Mouse (Mus musculus) gastrocnemius, postnatal 14 days (tissue): ENCODE data around the gene Ccdc187. TPM values are rescaled to one million over a fixed set of nuclear protein-coding genes. Genes with fewer than 3 reads are reported as not detected.
A peak's percentile ranks its signal among the peaks of the same experiment; 100 is the strongest.

ENCODE experiments used
- DNase-seq: peaks from one replicate; pipeline ENCODE4 v3.0.0; 2021; ENCODE audit warnings: mixed read lengths
- intact Hi-C: fragments of 180-260 bp; cut with DNase I; formaldehyde crosslinking; loops from one replicate; pipeline ENCODE4 v1.15.1; 2025; ENCODE audit warnings: low total_unique reads
- total RNA-seq, 2 experiments: library from RNA; stranded (reverse); gene quantifications; 2 replicates each; pipeline ENCODE4 v1.2.3; 2021

Gene Ccdc187
- total RNA-seq, 2 experiments from 2014 or later: 0.04 to 0.09 TPM

DNA sequence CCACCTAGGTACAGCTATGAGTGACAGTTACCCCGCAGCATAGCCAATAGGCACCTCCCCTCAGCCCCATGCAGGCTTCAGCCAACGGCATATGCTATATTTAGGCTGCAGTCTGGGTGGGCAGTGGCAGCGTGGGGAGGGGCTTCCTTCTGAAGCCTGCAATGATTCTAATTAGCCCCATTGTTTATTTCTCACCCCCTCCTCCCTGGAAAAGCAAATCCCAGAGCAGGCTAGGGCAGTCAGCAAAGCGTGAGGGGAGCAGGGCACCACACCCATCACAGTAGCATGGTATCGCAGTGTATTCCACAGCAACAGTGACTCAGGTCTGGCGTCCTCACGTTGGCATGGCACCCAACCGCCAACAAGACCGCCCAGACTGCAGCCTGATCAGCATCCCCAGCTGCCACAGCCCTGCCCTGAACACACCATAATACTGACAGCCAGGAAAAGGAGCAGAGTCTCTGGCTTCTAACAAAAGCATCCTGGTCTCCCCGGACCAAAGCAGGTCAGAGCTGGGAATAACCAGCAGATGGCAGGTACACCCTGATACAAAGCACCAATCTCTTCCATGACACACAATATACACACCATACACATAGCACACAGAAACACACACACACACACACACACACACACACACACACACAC lies 4.0 kb upstream of the Ccdc187 start:
- intact Hi-C loops: no loop called here
- DNase-seq: no peak

DNA sequence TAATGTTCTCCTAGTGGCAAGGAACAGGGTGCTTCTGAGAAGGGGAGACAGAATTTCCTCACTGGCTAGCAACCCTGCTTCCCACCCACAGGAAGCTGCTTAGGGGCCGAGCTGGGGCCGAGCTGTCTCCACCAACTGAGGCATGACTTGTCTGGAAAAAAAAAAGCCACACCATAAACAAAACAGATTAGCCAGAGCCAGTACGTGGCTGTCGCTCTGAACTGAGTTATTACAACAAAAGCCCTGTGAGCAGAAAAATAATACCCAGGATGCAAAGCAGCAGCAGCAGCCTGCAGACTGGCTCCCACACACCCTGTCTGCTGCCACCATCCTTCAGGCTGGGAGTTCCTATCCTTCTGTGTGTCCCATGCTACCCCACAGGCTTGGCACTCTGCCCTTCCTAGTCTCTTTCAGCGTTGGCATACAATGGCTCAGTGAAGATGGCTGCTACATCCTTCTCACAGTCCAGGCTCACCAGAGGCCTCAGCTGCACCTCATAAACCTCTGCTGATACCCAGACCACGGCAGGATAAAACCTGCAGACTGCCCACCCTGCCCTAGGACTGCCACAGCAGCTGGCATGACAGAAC lies 2.3 kb upstream of the Ccdc187 start:
- DNase-seq: no peak
- intact Hi-C loops: no loop called here

DNA sequence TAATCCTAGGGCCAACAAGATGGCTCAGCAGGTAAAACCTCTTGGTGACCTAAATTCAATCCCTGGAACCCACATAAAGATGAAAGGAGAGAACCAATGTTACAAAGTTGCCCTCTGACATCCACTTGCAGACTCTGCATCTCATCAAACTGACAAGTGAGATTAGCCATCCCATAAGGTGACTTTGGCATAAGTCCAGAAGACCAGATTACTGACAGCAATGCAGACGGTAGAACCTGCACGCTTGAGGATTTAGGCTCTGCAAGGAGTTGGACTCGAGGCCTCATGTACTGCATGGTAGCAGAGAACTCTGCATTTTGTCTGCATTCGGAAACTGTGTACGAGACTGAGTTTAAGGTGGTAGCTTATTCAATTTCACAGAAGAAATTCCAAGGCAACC lies 4.2 kb downstream of the Ccdc187 start:
- intact Hi-C loops: no loop called here
- no peak for DNase-seq

DNA sequence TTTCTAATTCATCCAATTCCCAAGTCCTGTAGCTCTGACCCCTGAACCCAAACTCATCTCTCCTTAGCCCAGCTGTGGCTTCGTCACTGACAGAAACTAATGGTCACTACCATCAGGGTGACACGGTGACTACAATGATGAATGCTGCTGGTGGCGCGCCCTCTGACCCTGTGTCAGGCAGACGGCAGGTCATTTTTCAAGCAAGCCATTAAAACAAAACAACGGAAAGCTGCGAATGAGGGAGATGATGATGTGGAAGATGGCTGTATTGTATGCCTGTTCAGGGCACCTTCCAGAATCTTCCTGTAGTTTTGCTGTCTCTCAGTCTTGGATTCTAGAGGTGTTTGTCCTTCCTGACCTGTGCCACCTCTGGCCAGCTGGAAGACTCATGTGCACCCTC lies 8.0 kb downstream of the Ccdc187 start:
- no peak for DNase-seq
- intact Hi-C loops: no loop called here

DNA sequence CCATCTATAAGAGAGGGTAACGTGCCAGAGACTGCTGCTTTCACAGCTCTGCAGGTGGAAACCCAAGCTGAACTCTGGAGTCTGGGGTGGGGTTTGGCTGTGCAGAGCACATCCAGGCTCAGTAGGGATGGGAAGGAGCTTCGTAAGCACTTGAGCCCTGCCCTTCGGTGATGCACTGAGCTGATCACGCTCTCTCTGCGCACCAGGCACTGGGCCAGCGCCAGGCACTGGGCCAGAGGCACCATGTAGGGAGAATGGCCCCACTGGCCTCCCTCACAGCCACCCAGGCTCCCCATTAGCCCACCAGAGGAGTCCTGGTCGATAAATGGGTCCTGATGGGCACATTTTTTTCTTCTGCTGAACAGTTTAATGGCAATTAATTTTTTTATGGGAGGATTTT lies 8.6 kb downstream of the Ccdc187 start:
- intact Hi-C loops: no loop called here
- peak; percentile 57 for DNase-seq

DNA sequence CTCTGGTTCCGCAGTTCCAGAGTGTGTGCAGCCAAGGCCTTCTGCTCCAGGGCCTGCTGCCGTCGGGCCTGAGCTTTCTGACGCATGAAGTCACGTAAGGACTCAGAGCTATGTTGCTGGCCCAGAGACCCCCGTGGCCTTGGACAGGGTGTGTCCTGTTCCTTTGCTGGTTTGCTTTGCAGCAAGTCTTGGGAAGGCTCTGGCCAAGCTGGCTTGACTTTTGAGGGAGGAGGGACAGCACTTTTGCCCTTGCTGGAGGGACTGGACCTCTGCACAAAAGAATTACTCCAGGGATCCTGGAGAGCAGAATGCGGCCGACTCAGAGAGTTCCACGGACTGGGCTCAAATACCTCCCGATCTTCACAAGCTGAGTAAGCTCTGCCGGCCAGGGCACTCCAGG lies 13.8 kb downstream of the Ccdc187 start:
- intact Hi-C loops: no loop called here
- peak; percentile 40 for DNase-seq

DNA sequence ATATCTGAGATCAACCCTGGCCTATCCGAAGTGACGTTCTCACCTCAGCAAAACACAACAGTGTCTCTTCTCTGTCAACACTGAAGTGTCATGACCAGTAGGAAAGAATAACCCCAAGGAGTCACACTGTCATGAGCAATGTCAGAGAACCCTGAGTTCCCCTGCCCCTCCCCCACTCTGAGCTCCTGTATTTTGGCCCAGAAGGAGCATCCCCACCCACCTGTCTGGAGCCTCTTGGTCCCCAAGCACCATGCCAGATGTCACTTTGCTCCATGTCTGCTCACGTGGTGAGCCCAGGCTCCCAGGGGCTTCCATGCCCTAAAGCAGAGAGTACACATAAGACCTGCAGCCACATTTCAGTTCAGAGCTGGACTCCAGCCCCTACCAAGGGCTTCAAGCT lies 14.6 kb downstream of the Ccdc187 start:
- intact Hi-C loops: loop anchor here (5.0 to 10.0 kb wide), 4 partner anchors 55 to 245 kb away; no protein-coding TSS in a partner anchor

DNA sequence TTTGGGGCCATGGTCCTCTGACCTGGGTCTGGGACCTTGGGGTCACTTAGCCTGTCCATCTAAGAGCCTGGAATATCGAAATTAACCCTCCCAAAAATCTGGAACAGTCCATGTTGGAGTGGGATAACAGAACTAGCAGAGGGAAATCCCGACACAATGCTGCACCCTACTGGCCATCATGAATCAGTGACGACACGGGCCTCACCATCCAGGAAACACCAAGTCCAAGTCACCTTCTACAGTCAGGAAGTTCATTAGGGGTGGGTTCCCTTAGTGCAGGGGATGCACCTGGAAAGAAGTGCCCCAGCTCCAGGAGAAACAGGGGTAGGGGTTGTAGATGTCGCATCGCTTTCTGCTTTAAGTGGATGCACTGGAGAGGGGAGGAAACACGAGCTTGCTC lies 20.7 kb downstream of the Ccdc187 start:
- peak; percentile 55 for DNase-seq
- intact Hi-C loops: loop anchor here (10.0 kb wide), 3 partner anchors 49 to 239 kb away; no protein-coding TSS in a partner anchor

More for the DNA sequence above, 14.6 kb downstream of the Ccdc187 start:
- no peak for DNase-seq

DNA sequence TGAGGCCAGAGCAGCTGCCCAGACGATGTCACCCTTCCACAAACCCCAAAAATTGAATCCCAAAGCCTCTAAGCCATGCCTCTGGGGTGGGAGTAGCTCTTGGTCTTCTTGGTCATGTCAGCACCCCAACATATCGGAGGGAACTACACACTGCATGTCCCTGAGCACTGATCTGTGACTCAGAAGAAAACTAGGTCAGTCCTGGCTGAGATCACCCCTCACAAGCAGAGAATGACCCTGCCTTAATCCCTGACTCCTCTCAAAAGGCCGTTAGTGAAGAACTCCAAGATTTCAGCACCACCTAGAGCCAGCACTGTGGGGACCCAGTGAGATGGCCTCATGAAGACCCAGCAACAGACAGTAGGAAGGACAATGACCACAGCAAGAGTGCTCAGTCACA lies 26.1 kb downstream of the Ccdc187 start:
- no peak for DNase-seq
- intact Hi-C loops: no loop called here

DNA sequence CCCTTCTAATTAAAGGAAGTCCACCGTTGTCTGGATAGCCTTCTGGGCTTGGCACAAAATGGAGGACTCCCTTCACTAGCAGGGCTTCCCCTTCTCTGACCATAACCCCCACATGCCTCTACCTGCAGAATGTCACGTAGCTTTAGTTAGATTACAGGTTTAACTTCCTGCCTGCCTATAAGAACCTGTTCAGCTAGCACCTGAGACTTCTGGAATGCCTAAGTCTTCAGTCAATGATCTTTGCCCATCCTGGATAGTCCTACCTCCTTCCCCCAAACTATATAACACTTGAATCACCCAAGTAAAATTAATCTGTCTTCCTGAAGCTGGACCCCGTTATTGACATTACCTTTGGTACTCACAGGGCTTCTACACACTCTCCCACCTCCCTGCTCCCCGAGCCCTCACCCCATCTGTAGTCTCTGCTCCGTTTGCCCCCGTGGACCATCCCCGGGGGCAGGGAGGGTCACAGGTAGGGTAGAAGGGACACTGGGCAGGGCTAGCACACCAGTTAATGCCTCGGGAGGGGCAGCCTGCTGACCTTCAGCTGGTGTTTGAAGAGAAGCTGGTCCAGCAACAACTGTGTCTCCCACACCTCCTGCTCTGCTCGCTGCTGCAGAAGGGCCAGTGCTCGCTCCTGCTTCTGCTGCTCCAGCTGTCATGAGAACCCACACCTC lies 28.2 kb downstream of the Ccdc187 start:
- no peak for DNase-seq
- intact Hi-C loops: no loop called here

DNA sequence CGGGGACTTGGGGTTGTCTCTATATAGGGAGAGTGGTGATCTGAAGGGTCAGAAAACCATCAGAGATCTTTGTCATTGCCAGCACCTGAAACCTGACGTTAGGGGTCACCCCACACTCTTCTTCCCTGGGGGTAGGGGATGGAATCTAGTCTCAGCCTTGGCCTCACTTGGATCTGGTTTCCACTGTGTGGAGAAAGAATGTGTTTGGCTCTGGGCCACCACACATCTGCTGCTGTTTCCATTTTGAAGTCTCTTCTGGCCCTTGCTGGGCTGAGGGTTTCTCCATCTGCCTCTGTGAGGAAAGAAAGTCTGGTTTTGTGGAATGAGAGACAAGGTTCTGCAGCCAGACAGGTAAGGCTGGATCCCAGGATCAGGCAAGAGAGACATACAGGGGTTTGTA lies 29.3 kb downstream of the Ccdc187 start:
- intact Hi-C loops: no loop called here
- DNase-seq: no peak

DNA sequence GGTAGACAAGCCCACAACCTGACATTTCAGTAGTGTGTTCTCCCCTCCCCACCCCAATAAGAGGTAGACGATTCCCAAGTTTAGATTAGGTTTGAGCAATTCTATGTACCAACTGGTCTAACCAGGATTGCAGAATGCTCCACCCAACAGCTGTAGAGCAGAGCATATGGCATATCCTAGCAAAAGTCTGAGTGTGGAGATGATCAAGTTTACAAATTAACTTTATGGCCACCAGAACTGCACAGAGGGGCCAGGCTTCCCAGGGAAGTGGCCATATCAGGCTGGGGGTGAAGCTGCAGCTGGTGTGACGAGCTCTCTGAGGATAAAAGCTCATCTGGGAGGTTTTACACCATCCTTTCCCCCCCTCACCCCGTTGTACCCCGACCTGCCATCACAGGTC lies 29.7 kb downstream of the Ccdc187 start:
- intact Hi-C loops: no loop called here
- DNase-seq: no peak

DNA sequence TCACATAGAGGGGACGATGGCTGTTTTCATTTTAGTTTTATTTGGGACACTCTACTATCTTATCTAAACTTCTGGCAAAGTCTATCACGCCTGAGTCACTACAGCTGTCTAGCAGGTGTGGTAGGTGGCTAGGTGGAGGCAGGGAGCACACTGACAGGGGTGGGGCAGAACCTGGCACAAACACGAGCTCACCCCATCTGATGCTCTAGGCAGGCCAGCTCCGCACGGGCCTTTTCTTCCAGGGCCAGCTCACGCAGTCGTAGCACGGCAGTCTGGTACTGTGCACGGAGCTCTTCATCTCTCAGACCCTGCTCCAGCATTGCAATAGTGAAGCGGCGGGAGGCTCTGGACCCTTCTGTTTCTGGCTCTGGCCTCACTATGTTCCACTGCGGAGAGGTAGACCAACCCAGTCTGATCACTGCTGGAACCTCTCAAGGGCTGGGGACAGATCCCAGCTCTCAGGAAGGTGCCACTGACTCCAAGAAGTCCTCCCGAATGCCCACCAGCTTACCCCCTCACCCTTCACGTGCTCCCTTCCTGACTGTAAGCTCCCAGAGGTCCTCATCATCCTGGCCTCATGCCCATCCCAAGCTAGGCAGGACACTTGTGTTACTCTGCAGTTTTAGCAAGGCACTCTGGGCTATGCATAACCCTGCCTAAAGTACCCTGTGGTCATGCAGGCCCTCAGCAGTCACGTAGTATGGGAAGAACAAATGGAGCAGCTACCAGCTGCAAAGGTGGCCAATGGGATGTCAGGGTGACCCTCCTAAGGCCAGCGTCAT lies 36.9 kb downstream of the Ccdc187 start:
- intact Hi-C loops: no loop called here
- DNase-seq: no peak

DNA sequence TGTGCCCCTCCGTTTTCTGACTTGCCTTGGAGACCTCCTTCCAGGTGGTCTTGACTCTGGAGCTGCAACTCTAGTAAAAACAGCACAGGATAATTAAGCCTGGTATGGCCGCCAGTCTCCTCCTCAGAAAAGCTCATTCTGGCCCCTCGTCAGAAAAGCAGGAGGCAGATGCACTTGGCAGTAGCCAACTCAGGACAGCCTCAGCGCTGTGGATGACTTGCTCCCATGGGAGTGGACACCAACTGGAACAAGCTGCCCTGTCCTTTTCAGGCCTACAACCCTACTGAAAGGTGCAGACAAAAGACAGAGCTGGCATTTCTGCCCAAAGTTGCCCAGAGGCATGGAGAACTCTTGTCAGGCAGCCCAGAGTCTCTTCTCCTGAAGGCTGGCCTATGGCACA lies 39.5 kb downstream of the Ccdc187 start:
- intact Hi-C loops: no loop called here

DNA sequence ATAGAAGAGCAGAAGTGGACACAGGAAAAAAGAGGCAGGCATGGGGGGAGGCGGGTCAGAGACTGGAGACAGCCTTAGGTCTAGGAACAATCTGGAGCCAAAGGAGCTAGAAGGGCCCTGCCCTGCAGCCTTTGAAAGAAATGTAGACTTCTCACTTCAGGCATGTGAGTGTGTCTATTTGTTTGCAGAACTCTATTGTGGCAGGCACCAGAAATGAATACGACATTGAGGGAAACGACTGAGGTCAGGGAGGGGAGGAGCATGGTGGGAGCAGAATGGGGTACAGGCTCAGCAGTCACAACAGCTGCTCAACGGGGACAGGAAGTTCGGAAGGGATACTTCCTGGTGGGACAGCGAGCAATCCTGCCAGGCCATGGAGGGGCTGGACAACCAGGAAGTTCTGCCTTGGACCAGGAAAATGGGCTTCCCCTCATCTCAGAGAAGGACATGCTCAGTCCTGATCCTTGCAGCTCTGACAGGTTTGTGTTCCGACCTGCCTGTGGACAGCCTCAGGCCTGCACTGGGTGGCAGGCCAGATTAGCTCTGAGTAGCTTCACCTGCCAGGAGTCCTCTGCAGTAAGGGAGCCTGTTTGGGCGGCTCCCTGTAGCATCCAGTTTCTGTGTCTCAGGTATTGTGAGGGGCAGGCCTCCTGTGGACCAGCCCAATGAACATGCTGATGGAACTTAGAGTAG lies 41.7 kb downstream of the Ccdc187 start:
- DNase-seq: no peak
- intact Hi-C loops: no loop called here

More for the DNA sequence above, 39.5 kb downstream of the Ccdc187 start:
- DNase-seq: no peak

DNA sequence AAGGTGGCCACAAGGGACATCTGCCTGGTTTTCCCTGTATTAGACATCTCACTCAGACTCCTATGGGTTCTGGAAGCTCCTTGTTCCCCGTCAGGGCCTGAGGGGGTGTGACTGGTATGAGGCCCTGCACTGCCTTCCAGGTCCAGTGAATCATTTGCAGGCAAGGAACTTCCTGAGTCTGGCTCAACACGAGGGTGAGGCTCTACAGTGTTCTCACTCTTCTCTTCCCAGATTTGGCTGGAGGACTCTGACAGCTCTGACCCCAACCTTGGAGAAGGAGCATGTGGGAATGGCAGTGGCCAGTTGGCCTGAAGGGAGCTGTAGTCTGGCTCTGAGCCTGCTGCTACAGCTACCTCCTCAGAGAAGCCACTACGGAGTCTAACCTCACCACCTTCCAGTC lies 46.8 kb downstream of the Ccdc187 start:
- intact Hi-C loops: no loop called here
- DNase-seq: peak; percentile 24

DNA sequence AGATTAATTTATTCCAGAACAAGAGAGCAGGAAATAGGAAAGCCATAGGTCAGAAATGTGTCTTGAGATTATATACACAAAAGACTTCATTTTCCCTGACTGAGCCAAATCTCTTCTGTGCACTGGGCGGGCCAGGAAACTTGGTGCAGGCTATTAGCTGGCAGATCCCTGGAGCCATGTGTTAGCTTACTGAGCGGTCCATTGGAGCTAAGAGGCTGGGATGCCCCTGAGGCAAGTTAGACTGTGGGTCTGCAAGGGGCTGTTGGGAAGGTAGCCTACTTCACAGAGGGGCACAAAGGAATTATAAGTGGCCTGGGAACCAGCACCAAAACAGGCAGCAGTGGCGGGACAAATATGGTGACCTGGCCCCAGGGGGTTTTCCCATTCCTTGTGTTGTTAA lies 53.5 kb downstream of the Ccdc187 start:
- DNase-seq: no peak
- intact Hi-C loops: no loop called here

DNA sequence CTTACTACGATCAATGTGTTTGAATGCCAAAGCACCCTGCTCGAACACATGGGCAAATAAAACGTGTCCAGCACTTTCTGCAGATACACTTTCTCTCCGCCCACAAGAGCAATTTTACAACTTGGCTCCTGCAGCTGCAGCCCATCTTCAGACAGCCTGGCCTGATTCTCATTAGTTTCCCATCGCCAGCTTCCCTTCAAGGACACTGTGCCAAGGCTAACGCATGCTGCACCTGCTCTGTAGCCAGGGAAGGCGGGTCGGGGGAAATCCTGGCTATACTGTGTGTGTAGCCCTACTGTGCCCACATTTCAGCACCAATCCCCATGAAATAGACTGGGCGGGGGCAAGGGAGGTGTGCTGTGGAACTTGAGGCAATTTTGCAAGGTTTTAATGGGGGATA lies 54.0 kb downstream of the Ccdc187 start:
- intact Hi-C loops: no loop called here
- no peak for DNase-seq

DNA sequence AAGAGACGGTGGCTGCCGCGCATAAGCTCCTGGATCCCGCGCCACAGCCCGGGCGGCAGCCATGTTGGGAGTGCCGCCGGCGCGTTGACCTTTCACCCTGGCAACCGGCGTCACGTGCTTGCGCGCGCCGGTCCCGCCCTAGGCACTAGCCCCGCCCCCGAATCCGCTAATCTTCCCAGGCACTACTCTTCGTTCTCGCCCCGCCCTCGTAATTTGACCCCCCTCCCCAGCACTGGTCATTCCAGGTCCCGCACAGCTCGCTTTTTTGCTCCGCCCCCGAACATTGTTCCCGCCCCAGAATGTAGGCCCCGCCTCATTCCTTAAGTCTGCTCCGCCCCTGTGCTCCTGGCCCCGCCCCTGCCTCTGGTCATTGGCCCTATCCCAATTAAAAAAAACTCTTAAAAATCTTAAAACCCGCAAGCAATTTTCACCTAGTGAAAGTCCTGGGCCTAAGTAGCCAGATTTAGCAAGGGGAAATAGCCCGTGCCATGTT lies 57.0 kb downstream of the Ccdc187 start, which contains the start of gene Qsox2:
Gene Qsox2, minus strand, starts transcription at position 236 of the 493 bp plus-strand sequence.
- peak; percentile 95 for DNase-seq
- intact Hi-C loops: no loop called here
